Mouse (Mus musculus): ENCODE results near the gene Snd1. TPM values are rescaled to one million over a fixed set of nuclear protein-coding genes. Genes with fewer than 3 reads are reported as not detected.

Gene Snd1
- polyA plus RNA-seq, 1 experiment from 2014 or later, result 113 TPM

DNA sequence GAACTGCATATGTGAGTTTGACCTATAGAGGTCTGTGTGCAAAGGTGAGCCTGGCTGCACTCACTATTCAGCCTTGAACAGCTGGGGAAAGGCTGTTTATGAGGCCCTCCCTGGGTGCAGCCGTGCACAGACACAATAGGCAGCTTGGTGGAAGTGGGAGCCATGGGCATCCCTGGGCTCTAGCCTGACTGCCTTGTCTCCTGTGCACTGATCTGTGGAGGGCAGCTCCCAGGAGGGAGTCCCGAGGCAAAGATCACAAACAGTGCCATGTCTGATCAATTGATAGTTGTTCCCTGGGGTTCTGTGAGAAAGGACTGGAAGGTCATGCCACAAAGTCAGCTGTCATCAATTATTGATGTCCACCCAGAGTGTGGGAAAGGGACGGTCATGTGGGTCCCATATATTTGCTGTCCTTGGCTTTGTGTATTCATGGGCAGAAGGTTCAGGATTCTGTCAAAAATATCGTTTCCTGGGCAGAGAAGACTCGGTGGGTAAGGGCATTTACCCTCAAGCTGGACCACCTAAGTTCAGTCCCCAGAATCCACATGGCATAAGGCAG lies 421.9 kb downstream of the Snd1 start:
- Histone ChIP-seq H3K4me2 (replicated peaks; ENCODE audit: low read depth, low read length) (no peak overlapping the region), H3K36me3 (ENCODE audit: control insufficient read depth, insufficient read depth, low read length) (no peaks in the 10 kb centered on the region), H3K9me3 (ENCODE audit: control insufficient read depth, low read depth, low read length) (no peaks in the 10 kb centered on the region), H3K27ac (ENCODE audit: low read length) (no peak overlapping the region), H3K4me1 (ENCODE audit: control insufficient read depth, insufficient read depth, low read length) (no peaks in the 10 kb centered on the region), H3K9ac (replicated peaks; ENCODE audit: low read depth, low read length) (no peak overlapping the region), H3K27me3 (ENCODE audit: control insufficient read depth, insufficient read depth, low read length) (no peaks in the 10 kb centered on the region), H3K4me3 (ENCODE audit: low read depth, low read length) (no peak overlapping the region)
- no peak; the same call in 1 of the 2 replicates for ATAC-seq (ENCODE audit: insufficient number of reproducible peaks, insufficient read depth, low FRiP score, low read depth)
- 46% methylated on average over 5 of the region's 5 CpGs for whole genome bisulfite sequencing

DNA sequence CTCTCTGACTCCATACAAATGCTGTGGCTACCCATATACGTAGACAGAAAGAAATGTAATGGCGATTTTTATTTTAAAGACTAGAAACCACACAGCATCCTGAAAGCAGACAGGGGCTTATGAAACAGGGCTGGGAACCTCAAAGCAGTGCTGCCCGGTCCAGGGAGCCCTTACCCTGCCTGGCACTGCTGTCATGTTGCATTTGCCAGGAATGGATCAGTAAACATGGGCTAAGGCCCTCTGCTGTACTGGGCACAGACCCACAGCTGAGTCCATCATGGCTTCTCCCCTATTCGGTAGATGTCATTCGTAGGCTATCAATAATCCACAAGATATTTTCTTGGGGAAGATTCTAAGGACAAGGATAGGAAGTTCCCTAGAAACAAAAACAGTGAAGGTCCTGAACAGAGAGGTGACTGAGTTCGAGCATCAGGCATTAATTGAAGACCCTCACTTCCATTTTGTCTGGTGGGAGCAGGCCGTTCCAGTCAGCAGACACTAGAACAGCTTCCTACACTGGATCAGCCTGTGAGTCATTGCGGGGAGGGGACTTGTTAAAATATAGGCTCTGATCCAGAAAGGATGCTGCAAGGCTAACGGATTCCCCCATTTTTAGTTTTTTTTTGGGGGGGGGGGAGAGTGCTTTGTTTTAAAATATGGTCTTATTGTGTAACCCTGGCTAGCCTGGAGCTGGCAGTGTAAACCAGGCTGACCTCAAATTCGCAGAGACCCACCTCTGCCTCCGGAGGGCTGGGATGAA lies 422.6 kb downstream of the Snd1 start:
- Histone ChIP-seq H3K36me3 (ENCODE audit: control insufficient read depth, insufficient read depth, low read length) (no peaks in the 10 kb centered on the region), H3K9me3 (ENCODE audit: control insufficient read depth, low read depth, low read length) (no peaks in the 10 kb centered on the region), H3K9ac (replicated peaks; ENCODE audit: low read depth, low read length) (no peak overlapping the region), H3K27me3 (ENCODE audit: control insufficient read depth, insufficient read depth, low read length) (no peaks in the 10 kb centered on the region), H3K4me3 (ENCODE audit: low read depth, low read length) (no peak overlapping the region), H3K27ac (ENCODE audit: low read length) (no peak overlapping the region), H3K4me2 (replicated peaks; ENCODE audit: low read depth, low read length) (no peak overlapping the region), H3K4me1 (ENCODE audit: control insufficient read depth, insufficient read depth, low read length) (no peaks in the 10 kb centered on the region)
- 62% methylated on average over 11 of the region's 11 CpGs for WGBS
- ATAC-seq (ENCODE audit: insufficient number of reproducible peaks, insufficient read depth, low FRiP score, low read depth), result no peak

DNA sequence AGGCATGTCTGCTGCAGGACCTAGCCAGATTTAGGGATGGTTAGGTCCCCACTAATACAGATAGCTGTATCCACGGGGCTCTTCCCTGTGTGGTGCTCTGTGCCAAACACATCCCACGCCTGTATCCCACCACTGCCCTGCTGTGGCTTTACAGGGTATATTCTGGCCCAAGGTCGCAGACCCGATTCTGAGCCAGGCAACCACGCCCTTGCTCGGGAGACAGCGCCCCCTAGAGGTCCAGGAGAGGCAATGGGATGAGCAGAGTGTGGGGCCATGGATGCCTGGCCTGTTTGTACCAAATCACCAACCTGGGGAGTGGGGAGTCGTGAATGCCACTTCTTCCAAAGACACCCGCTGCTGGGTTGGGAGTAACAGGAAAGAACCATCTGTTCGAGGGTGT lies 423.9 kb downstream of the Snd1 start:
- Histone ChIP-seq H3K27me3 (ENCODE audit: control insufficient read depth, insufficient read depth, low read length) (no peaks in the 10 kb centered on the region), H3K4me1 (ENCODE audit: control insufficient read depth, insufficient read depth, low read length) (no peaks in the 10 kb centered on the region), H3K9ac (replicated peaks; ENCODE audit: low read depth, low read length) (no peak overlapping the region), H3K9me3 (ENCODE audit: control insufficient read depth, low read depth, low read length) (no peaks in the 10 kb centered on the region), H3K4me3 (ENCODE audit: low read depth, low read length) (no peak overlapping the region), H3K4me2 (replicated peaks; ENCODE audit: low read depth, low read length) (no peak overlapping the region), H3K36me3 (ENCODE audit: control insufficient read depth, insufficient read depth, low read length) (no peaks in the 10 kb centered on the region), H3K27ac (ENCODE audit: low read length) (no peak overlapping the region)
- WGBS, result 21% methylated on average over 10 of the region's 10 CpGs
- no peak for ATAC-seq (ENCODE audit: insufficient number of reproducible peaks, insufficient read depth, low FRiP score, low read depth)

DNA sequence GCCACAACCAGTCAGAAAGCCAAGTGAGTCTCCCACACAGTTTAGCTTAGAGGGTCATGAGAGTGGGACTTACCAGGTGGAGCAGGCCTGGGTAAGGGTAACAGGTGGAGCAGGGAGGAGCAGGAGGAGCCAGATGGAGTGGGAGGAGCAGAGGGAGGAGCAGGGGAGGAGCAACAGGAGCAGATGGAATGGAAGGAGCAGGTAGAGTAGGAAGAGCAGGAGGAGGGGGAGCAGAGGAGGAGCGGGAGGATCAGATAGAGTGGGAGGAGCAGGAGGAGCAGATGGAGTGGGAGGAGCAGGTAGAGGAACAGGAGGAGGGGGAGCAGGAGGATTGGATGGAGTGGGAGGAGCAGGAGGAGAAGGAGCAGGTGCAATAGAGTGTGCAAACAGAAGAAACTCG lies 427.6 kb downstream of the Snd1 start:
- no peak overlapping the region for H3K27ac ChIP-seq (ENCODE audit: low read length)
- H3K4me3 ChIP-seq (ENCODE audit: low read depth, low read length), result no peak overlapping the region
- ATAC-seq (ENCODE audit: insufficient number of reproducible peaks, insufficient read depth, low FRiP score, low read depth), result no peak
- H3K27me3 ChIP-seq (ENCODE audit: control insufficient read depth, insufficient read depth, low read length), result no peaks in the 10 kb centered on the region
- no peaks in the 10 kb centered on the region for H3K36me3 ChIP-seq (ENCODE audit: control insufficient read depth, insufficient read depth, low read length)
- no peak overlapping the region for H3K9ac ChIP-seq (replicated peaks; ENCODE audit: low read depth, low read length)
- 46% methylated on average over 2 of the region's 2 CpGs for WGBS
- H3K9me3 ChIP-seq (ENCODE audit: control insufficient read depth, low read depth, low read length), result no peaks in the 10 kb centered on the region
- no peak overlapping the region for H3K4me2 ChIP-seq (replicated peaks; ENCODE audit: low read depth, low read length)
- no peaks in the 10 kb centered on the region for H3K4me1 ChIP-seq (ENCODE audit: control insufficient read depth, insufficient read depth, low read length)

DNA sequence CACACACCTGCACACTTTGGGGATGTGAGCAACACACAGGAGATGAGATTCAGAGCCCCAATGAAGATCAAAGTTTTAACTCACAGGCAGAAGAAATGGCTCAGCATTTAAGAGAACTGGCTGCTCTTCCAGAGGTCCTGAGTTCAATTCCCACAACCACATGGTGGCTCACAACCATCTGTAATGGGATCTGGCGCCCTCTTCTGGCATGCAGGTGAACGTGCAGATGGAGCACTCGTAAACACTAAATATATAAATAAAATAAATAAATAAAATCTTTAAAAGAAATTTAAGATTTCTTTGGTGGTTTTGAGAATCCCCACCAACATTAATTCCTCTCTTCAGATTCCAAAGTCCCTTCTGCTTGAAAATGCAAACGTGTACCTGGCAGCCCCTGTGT lies 429.5 kb downstream of the Snd1 start:
- Histone ChIP-seq H3K4me3 (ENCODE audit: low read depth, low read length) (no peak overlapping the region), H3K36me3 (ENCODE audit: control insufficient read depth, insufficient read depth, low read length) (no peaks in the 10 kb centered on the region), H3K9me3 (ENCODE audit: control insufficient read depth, low read depth, low read length) (no peaks in the 10 kb centered on the region), H3K4me2 (replicated peaks; ENCODE audit: low read depth, low read length) (no peak overlapping the region), H3K27ac (ENCODE audit: low read length) (no peak overlapping the region), H3K4me1 (ENCODE audit: control insufficient read depth, insufficient read depth, low read length) (no peaks in the 10 kb centered on the region), H3K27me3 (ENCODE audit: control insufficient read depth, insufficient read depth, low read length) (no peaks in the 10 kb centered on the region), H3K9ac (replicated peaks; ENCODE audit: low read depth, low read length) (no peak overlapping the region)
- no peak for ATAC-seq (ENCODE audit: insufficient number of reproducible peaks, insufficient read depth, low FRiP score, low read depth)
- WGBS, result 61% methylated on average over 4 of the region's 4 CpGs

DNA sequence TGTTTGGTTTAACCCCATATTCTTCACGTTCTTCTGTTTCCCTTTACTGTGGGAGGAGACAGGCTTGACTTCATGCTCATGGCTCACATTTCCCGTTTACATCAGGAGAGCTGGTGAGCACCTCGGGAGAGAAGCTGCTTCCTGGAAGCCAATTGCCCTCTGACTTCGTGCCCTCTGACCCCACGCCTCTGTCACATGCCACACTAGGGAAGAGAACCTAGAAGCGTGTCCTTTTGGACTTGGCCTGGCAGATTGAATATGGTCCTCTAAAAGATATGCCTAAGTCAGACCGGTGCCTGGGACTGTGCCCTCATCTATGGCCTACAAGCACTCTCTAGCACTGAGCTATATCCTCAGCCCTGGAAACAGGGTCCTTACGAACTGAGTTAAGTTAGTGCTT lies 430.4 kb downstream of the Snd1 start:
- no peak overlapping the region for H3K9ac ChIP-seq (replicated peaks; ENCODE audit: low read depth, low read length)
- H3K4me2 ChIP-seq (replicated peaks; ENCODE audit: low read depth, low read length), result no peak overlapping the region
- H3K4me1 ChIP-seq (ENCODE audit: control insufficient read depth, insufficient read depth, low read length), result no peaks in the 10 kb centered on the region
- H3K27ac ChIP-seq (ENCODE audit: low read length), result no peak overlapping the region
- no peaks in the 10 kb centered on the region for H3K9me3 ChIP-seq (ENCODE audit: control insufficient read depth, low read depth, low read length)
- H3K4me3 ChIP-seq (ENCODE audit: low read depth, low read length), result no peak overlapping the region
- no peak for ATAC-seq (ENCODE audit: insufficient number of reproducible peaks, insufficient read depth, low FRiP score, low read depth)
- no peaks in the 10 kb centered on the region for H3K27me3 ChIP-seq (ENCODE audit: control insufficient read depth, insufficient read depth, low read length)
- H3K36me3 ChIP-seq (ENCODE audit: control insufficient read depth, insufficient read depth, low read length), result no peaks in the 10 kb centered on the region
- 58% methylated on average over 8 of the region's 8 CpGs for WGBS

DNA sequence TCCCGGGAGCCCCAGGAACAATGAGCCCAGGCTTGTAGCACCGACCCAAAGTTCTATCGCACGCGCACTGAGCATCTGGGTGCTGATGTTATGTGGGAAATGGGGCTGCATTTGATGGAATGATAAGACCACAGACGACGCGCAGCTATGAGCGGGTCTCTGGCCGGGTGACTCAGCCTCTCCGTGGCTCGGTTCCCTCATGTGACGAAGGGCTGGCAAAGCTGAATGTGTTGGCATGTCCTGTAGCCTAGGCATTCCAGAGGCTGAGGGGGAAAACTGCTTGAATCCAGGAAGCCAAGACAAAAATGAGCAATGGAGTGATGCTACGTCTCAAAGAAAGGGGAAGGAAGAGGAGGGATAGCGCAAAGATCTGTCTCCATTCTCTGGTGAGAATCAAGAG lies 434.9 kb downstream of the Snd1 start:
- Histone ChIP-seq H3K27ac (ENCODE audit: low read length) (no peak overlapping the region), H3K9ac (replicated peaks; ENCODE audit: low read depth, low read length) (no peak overlapping the region), H3K4me3 (ENCODE audit: low read depth, low read length) (no peak overlapping the region), H3K36me3 (ENCODE audit: control insufficient read depth, insufficient read depth, low read length) (no peaks in the 10 kb centered on the region), H3K4me1 (ENCODE audit: control insufficient read depth, insufficient read depth, low read length) (no peaks in the 10 kb centered on the region), H3K27me3 (ENCODE audit: control insufficient read depth, insufficient read depth, low read length) (no peaks in the 10 kb centered on the region), H3K4me2 (replicated peaks; ENCODE audit: low read depth, low read length) (no peak overlapping the region), H3K9me3 (ENCODE audit: control insufficient read depth, low read depth, low read length) (no peaks in the 10 kb centered on the region)
- 77% methylated on average over 15 of the region's 15 CpGs for WGBS
- ATAC-seq (ENCODE audit: insufficient number of reproducible peaks, insufficient read depth, low FRiP score, low read depth), result no peak

DNA sequence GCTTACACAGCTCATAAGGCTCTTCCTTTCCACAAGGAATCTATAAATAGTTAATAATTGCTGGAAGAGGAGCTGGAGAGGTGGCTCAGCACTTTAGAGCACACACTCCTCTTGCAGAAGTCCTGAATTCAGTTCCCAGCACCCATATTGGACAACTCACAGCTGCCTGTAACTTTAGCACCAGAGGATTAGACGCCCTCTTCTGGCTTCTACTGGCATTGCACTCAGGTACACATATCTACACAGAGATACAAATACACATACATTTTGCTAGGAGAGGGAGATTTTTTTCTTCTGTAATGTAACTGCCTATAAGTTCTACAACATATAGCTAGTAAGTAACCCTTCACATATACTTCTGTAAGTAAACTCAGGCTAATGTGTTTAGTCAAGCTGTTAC lies 440.0 kb downstream of the Snd1 start:
- no peak for ATAC-seq (ENCODE audit: insufficient number of reproducible peaks, insufficient read depth, low FRiP score, low read depth)
- Histone ChIP-seq H3K9ac (replicated peaks; ENCODE audit: low read depth, low read length) (no peak overlapping the region), H3K4me2 (replicated peaks; ENCODE audit: low read depth, low read length) (no peak overlapping the region), H3K27ac (ENCODE audit: low read length) (no peak overlapping the region), H3K9me3 (ENCODE audit: control insufficient read depth, low read depth, low read length) (no peaks in the 10 kb centered on the region), H3K27me3 (ENCODE audit: control insufficient read depth, insufficient read depth, low read length) (no peaks in the 10 kb centered on the region), H3K36me3 (ENCODE audit: control insufficient read depth, insufficient read depth, low read length) (no peaks in the 10 kb centered on the region), H3K4me1 (ENCODE audit: control insufficient read depth, insufficient read depth, low read length) (no peaks in the 10 kb centered on the region), H3K4me3 (ENCODE audit: low read depth, low read length) (no peak overlapping the region)
- 20% methylated on average over 1 of the region's 1 CpGs for WGBS

DNA sequence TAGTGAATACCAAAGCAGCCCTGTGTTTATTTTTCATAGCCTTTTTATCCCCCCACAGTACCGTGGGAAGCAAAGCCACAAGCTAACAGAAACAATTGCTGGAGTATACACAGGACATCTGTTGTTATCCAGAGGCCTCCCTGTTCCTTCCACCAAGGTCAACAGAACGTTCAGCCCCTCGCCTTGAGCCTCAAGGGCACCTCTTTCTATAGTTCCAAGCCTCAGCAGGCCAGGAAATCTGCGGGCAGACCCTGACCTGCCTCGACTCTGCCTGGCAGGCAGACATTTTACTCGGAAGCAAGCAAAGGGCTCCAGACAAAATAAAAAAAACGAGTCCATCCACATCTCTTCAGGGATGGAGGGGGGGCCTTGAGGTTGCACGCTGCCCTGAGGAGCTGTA lies 441.7 kb downstream of the Snd1 start:
- Histone ChIP-seq H3K27ac (ENCODE audit: low read length) (no peak overlapping the region), H3K4me1 (ENCODE audit: control insufficient read depth, insufficient read depth, low read length) (no peaks in the 10 kb centered on the region), H3K4me3 (ENCODE audit: low read depth, low read length) (no peak overlapping the region), H3K36me3 (ENCODE audit: control insufficient read depth, insufficient read depth, low read length) (no peaks in the 10 kb centered on the region), H3K4me2 (replicated peaks; ENCODE audit: low read depth, low read length) (no peak overlapping the region), H3K27me3 (ENCODE audit: control insufficient read depth, insufficient read depth, low read length) (no peaks in the 10 kb centered on the region), H3K9ac (replicated peaks; ENCODE audit: low read depth, low read length) (no peak overlapping the region), H3K9me3 (ENCODE audit: control insufficient read depth, low read depth, low read length) (no peaks in the 10 kb centered on the region)
- 38% methylated on average over 8 of the region's 8 CpGs for WGBS
- no peak for ATAC-seq (ENCODE audit: insufficient number of reproducible peaks, insufficient read depth, low FRiP score, low read depth)
